Mouse (Mus musculus) naive thymus-derived CD4-positive, alpha-beta T cell, adult 5 months (primary cell): Measurements from ENCODE around the gene Gata2. TPM values are rescaled to one million over a fixed set of nuclear protein-coding genes. Genes with fewer than 3 reads are reported as not detected.

Experiments
- polyA plus RNA-seq: library from polyadenylated mRNA; unstranded; fragments of 100-300 nt; shearing (Covaris generic); gene quantifications from one replicate; pipeline ENCODE4 v1.2.1, GENCODE M21; 2017

Gata2 gene
- not detected for polyA plus RNA-seq

DNA sequence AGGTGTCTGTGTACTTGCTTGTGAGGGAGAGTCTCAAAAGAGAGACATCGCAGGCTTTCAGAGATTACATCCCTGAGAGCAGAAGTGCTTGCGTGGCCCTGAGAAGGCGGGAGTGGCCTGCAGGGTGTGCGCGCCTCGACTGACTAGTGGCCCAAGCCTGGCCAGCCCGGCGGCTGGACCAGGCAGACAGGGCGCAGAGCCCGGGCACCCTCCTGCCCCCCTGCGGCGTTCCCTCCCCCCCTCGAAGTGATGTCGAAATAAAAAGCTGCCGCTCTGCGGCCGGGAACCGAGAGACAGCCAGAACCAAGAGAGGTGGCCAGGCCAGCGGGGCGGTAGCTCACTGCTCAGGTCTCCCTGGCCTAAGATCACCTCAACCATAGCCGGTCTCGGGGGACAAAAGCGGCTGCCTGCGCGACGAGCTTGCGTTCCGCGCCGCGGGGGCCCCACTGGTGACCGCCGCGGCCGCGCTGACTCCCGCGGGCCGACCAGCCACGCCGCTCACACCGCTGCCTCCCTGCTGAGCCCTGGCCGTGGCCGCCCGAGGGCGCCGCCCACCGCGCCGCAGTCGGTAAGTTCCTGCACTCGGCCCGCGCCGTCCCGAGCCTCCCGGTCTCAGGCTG is at the start of gene Gata2:
Gata2 (plus strand) TSS at position 459 of the 620 bp plus-strand sequence.

DNA sequence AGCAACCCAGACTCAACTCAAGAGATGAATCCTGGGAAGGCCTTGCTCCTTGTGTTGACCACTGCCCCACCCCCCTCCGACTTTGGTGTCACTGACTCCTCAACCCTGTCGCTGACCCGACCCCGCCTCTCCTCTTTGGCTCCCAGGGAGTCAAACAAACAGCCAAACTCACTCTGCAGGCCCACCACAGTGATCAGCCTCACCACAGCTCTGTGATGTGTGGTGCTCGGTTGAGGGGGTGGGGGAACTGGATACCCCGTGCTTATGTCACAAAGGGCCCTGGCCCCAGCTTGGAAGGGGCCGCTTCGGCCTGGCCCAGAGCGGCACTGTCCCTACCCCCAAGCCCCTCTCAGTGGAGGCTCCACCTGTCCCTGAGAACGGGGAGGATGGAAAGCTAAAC is 28.3 kb downstream of the Gata2 start, which contains the start of gene Dnajb8:
Dnajb8 (plus strand) TSS at position 301 of the 400 bp plus-strand sequence.

Other genes with a start within 250 kb of the Gata2 start
- gene H1fx, start 212.3 kb upstream of the Gata2 start, polyA plus RNA-seq = not detected
- gene Rab7, start 148.6 kb upstream of the Gata2 start, polyA plus RNA-seq = 261 TPM
- 136 TPM for gene Rpn1, start 109.4 kb upstream of the Gata2 start, polyA plus RNA-seq
- not detected for gene Dnajb8, start 28.4 kb downstream of the Gata2 start, polyA plus RNA-seq